Mouse (Mus musculus) liver, embryonic 11.5 days (tissue): Measurements from ENCODE around the gene Spata20. TPM values are rescaled to one million over a fixed set of nuclear protein-coding genes. Genes with fewer than 3 reads are reported as not detected.

Experiments used
- ATAC-seq: fragments of 200-750 bp; cut with Nextera tagmentation; replicated peaks from 2 replicates; pipeline ENCODE4 v1.8.0; 2017; ENCODE audit warnings: moderate number of reproducible peaks, mild to moderate bottlenecking, moderate TSS enrichment, moderate library complexity; ENCODE audit not compliant: low FRiP score
- DNase-seq: peaks from one replicate; pipeline ENCODE4 v3.0.0-alpha.2; 2017; ENCODE audit warnings: low spot score
- H3K27ac ChIP-seq: fragments of 300-500 bp; sonication (generic); 2 replicates; pipeline ENCODE4 v1.5.1; 2014; ENCODE audit warnings: mild to moderate bottlenecking, low read depth, low read length, control low read depth
- H3K27me3 ChIP-seq: fragments of 300-500 bp; sonication (generic); replicated peaks from 2 replicates; pipeline ENCODE4 v1.6.1; 2014; ENCODE audit warnings: low read length, mixed read lengths; ENCODE audit not compliant: control insufficient read depth, insufficient read depth
- H3K36me3 ChIP-seq: fragments of 300-500 bp; sonication (generic); 2 replicates; pipeline ENCODE4 v1.6.1; 2014; ENCODE audit warnings: mild to moderate bottlenecking, low read length, moderate library complexity, mixed read lengths; ENCODE audit not compliant: control insufficient read depth, insufficient read depth
- H3K4me1 ChIP-seq: fragments of 300-500 bp; sonication (generic); replicated peaks from 2 replicates; pipeline ENCODE4 v1.6.1; 2014; ENCODE audit warnings: low read length, mixed read lengths; ENCODE audit not compliant: control insufficient read depth, insufficient read depth
- H3K4me2 ChIP-seq: fragments of 300-500 bp; sonication (generic); 2 replicates; pipeline ENCODE4 v1.6.1; 2014; ENCODE audit warnings: mild to moderate bottlenecking, control low read depth, moderate library complexity
- H3K4me3 ChIP-seq: fragments of 300-500 bp; sonication (generic); 2 replicates; pipeline ENCODE4 v1.5.1; 2014; ENCODE audit warnings: low read depth, low read length, control low read depth
- H3K9ac ChIP-seq: fragments of 300-500 bp; sonication (generic); 2 replicates; pipeline ENCODE4 v1.6.1; 2014; ENCODE audit warnings: low read depth, low read length, control low read depth
- H3K9me3 ChIP-seq: fragments of 300-500 bp; sonication (generic); 2 replicates; pipeline ENCODE4 v1.6.1; 2016; ENCODE audit warnings: low read length, inconsistent platforms, mixed read lengths; ENCODE audit not compliant: control insufficient read depth
- WGBS: fragments of 180-500 bp; shearing (Covaris S2); extraction: QIAGEN DNeasy Blood & Tissue Kit; methylation state at CpG from one replicate; pipeline ENCODE4 v1.1.7; 2014; 5-methylcytosine and 5-hydroxymethylcytosine counted together
- polyA plus RNA-seq: library from polyadenylated mRNA; unstranded; fragments of >200 nt; fragmentation: Nextera tagmentation; extraction: Ambion mirVana; gene quantifications from 2 replicates; pipeline ENCODE4 v1.2.1, GENCODE M21; 2014

Spata20 gene
- polyA plus RNA-seq, 1 experiment from 2014 or later, result not detected

- 51% methylated on average over 9 of the region's 9 CpGs for WGBS
- H3K27ac ChIP-seq, result peak overlapping the region; percentile 3
Observed at GRCm38 (mm10) chr11:94469136-94470064, 16.6 kb downstream of the Spata20 start.

GRCm38 (mm10) chr11:94468582-94469064 is 17.4 kb downstream of the Spata20 start:
- ATAC-seq (no peak), DNase-seq (no peak)
- H3K36me3 ChIP-seq, result no peaks in the 10 kb centered on the region
- WGBS, result 33% methylated on average over 4 of the region's 4 CpGs
- H3K27ac ChIP-seq, result no peak overlapping the region
- peaks cover 9% of the 10 kb centered on the region for H3K4me1 ChIP-seq
- no peaks in the 10 kb centered on the region for H3K9me3 ChIP-seq
- no peak overlapping the region for H3K4me3 ChIP-seq
- no peak overlapping the region for H3K9ac ChIP-seq
- H3K4me2 ChIP-seq, result no peak overlapping the region
- peaks cover 43% of the 10 kb centered on the region for H3K27me3 ChIP-seq

More at GRCm38 (mm10) chr11:94469136-94470064, 16.6 kb downstream of the Spata20 start:
- ATAC-seq, result no peak
- DNase-seq, result no peak
- peaks cover 11% of the 10 kb centered on the region for H3K4me1 ChIP-seq
- peaks cover 50% of the 10 kb centered on the region for H3K27me3 ChIP-seq
- no peaks in the 10 kb centered on the region for H3K36me3 ChIP-seq
- H3K4me3 ChIP-seq, result no peak overlapping the region
- no peaks in the 10 kb centered on the region for H3K9me3 ChIP-seq
- H3K9ac ChIP-seq, result no peak overlapping the region
- no peak overlapping the region for H3K4me2 ChIP-seq

GRCm38 (mm10) chr11:94466333-94466855 is 19.6 kb downstream of the Spata20 start:
- DNase-seq, result no peak
- Histone ChIP-seq H3K4me3 (no peak overlapping the region), H3K27ac (no peak overlapping the region), H3K4me2 (no peak overlapping the region), H3K27me3 (peaks cover 20% of the 10 kb centered on the region), H3K9ac (no peak overlapping the region), H3K36me3 (no peaks in the 10 kb centered on the region), H3K4me1 (peaks cover 4% of the 10 kb centered on the region), H3K9me3 (no peaks in the 10 kb centered on the region)
- no peak for ATAC-seq
- WGBS, result 84% methylated on average over 17 of the region's 17 CpGs

GRCm38 (mm10) chr11:94464170-94464569 is 21.8 kb downstream of the Spata20 start:
- no peaks in the 10 kb centered on the region for H3K36me3 ChIP-seq
- ATAC-seq (no peak), DNase-seq (no peak)
- peaks cover 4% of the 10 kb centered on the region for H3K4me1 ChIP-seq
- no peak overlapping the region for H3K9ac ChIP-seq
- 36% methylated on average over 2 of the region's 2 CpGs for WGBS
- no peak overlapping the region for H3K4me3 ChIP-seq
- peaks cover 7% of the 10 kb centered on the region; the same call in 1 of the 2 replicates for H3K27me3 ChIP-seq
- no peak overlapping the region for H3K27ac ChIP-seq
- H3K9me3 ChIP-seq, result no peaks in the 10 kb centered on the region
- H3K4me2 ChIP-seq, result no peak overlapping the region

- H3K9me3 ChIP-seq, result no peaks in the 10 kb centered on the region
- WGBS, result 87% methylated on average over 11 of the region's 11 CpGs
- H3K4me1 ChIP-seq, result peaks cover 3% of the 10 kb centered on the region
- H3K4me3 ChIP-seq, result no peak overlapping the region
- H3K4me2 ChIP-seq, result no peak overlapping the region
- no peaks in the 10 kb centered on the region for H3K36me3 ChIP-seq
- no peak overlapping the region for H3K9ac ChIP-seq
- ATAC-seq (no peak), DNase-seq (no peak)
- no peak overlapping the region for H3K27ac ChIP-seq
- H3K27me3 ChIP-seq, result peaks cover 9% of the 10 kb centered on the region; the same call in 1 of the 2 replicates
Observed at GRCm38 (mm10) chr11:94461856-94462255, 24.1 kb downstream of the Spata20 start.

GRCm38 (mm10) chr11:94457001-94457400 is 29.0 kb downstream of the Spata20 start:
- 68% methylated on average over 15 of the region's 15 CpGs for WGBS
- Histone ChIP-seq H3K9ac (no peak overlapping the region), H3K4me2 (no peak overlapping the region), H3K36me3 (no peaks in the 10 kb centered on the region), H3K27me3 (peaks cover 14% of the 10 kb centered on the region; the same call in 1 of the 2 replicates), H3K27ac (no peak overlapping the region), H3K9me3 (no peaks in the 10 kb centered on the region), H3K4me3 (no peak overlapping the region), H3K4me1 (peaks cover 9% of the 10 kb centered on the region)
- ATAC-seq (no peak), DNase-seq (no peak)

- 59% methylated on average over 3 of the region's 3 CpGs for WGBS
Observed at GRCm38 (mm10) chr11:94456347-94456746, 29.6 kb downstream of the Spata20 start.

GRCm38 (mm10) chr11:94455161-94455820 is 30.7 kb downstream of the Spata20 start:
- DNase-seq (no peak), ATAC-seq (peak; percentile 10; the same call in 1 of the 2 replicates)
- WGBS, result 70% methylated on average over 10 of the region's 10 CpGs
- Histone ChIP-seq H3K4me2 (peak overlapping the region; percentile 54), H3K36me3 (no peaks in the 10 kb centered on the region), H3K27ac (0 out of 2 replicates have a peak overlapping the region, but pooled peaks have one; percentile 74), H3K9ac (no peak overlapping the region), H3K4me1 (peaks cover 9% of the 10 kb centered on the region), H3K4me3 (no peak overlapping the region), H3K9me3 (no peaks in the 10 kb centered on the region), H3K27me3 (peaks cover 14% of the 10 kb centered on the region; the same call in 1 of the 2 replicates)

More at GRCm38 (mm10) chr11:94456347-94456746, 29.6 kb downstream of the Spata20 start:
- 0 out of 2 replicates have a peak overlapping the region, but pooled peaks have one; percentile 7 for H3K4me3 ChIP-seq
- peak overlapping the region; percentile 46; the same call in 1 of the 2 replicates for H3K9ac ChIP-seq
- peaks cover 9% of the 10 kb centered on the region for H3K4me1 ChIP-seq
- no peaks in the 10 kb centered on the region for H3K36me3 ChIP-seq
- no peak for DNase-seq
- H3K4me2 ChIP-seq, result peak overlapping the region; percentile 54
- ATAC-seq, result peak; percentile 94
- H3K9me3 ChIP-seq, result no peaks in the 10 kb centered on the region
- H3K27ac ChIP-seq, result peak overlapping the region; percentile 74
- peaks cover 14% of the 10 kb centered on the region; the same call in 1 of the 2 replicates for H3K27me3 ChIP-seq
